Mouse (Mus musculus): ENCODE measurements around the gene Ccno. TPM values are rescaled to one million over a fixed set of nuclear protein-coding genes. Genes with fewer than 3 reads are reported as not detected.

Gene Ccno
- 10 to 100 TPM; 24.8 to 28.1 TPM for total RNA-seq (2023)

GRCm38 (mm10) chr13:112987532-112987943 is at the start of gene Ccno:
TSS of gene Ccno (plus strand) at chr13:112987802.

GRCm38 (mm10) chr13:112993531-112994152 is 6.0 kb downstream of the Ccno start, which contains the start of gene Mcidas:
TSS of gene Mcidas (plus strand) at chr13:112993845.

GRCm38 (mm10) chr13:113034950-113035421 is 47.4 kb downstream of the Ccno start, which contains the start of gene Cdc20b:
TSS of gene Cdc20b (plus strand) at chr13:113035111.

Other genes starting within 250 kb of the Ccno start
- gene Plpp1, start 187.0 kb upstream of the Ccno start, total RNA-seq (2023), result 1 to 10 TPM in 1 of 2 experiments, under 1 TPM in 1; 0.77 to 2.1 TPM
- gene Mtrex, start 60.4 kb upstream of the Ccno start, total RNA-seq (2023), result 10 to 100 TPM; 28.5 to 32.2 TPM
- 10 to 100 TPM; 11.0 to 12.3 TPM for gene Dhx29, start 60.3 kb upstream of the Ccno start, total RNA-seq (2023)
- under 1 TPM; 0.15 to 0.20 TPM for gene Mcidas, start 6.0 kb downstream of the Ccno start, total RNA-seq (2023)
- not detected for gene Cdc20b, start 47.3 kb downstream of the Ccno start, total RNA-seq (2023)
- under 1 TPM; 0.36 to 0.62 TPM for gene Gpx8, start 58.6 kb downstream of the Ccno start, total RNA-seq (2023)
- under 1 TPM in 1 of 2 experiments, not detected in 1; 0.42 TPM for gene Gzma, start 113.2 kb downstream of the Ccno start, total RNA-seq (2023)
- under 1 TPM in 1 of 2 experiments, not detected in 1; 0.75 TPM for gene Esm1, start 221.9 kb downstream of the Ccno start, total RNA-seq (2023)
- gene Gzmk, start 238.1 kb downstream of the Ccno start, total RNA-seq (2023), result not detected